Mouse (Mus musculus) kidney, adult 2 months (tissue): ENCODE results near the gene Apopt1. TPM values are rescaled to one million over a fixed set of nuclear protein-coding genes. Genes with fewer than 3 reads are reported as not detected.

Source experiments
- DNase-seq: peaks from one replicate; pipeline ENCODE4 v3.0.0; 2021
- H3K27ac ChIP-seq: fragments of 200-500 bp; 2 replicates; pipeline ENCODE4 v1.5.1; 2012; ENCODE audit warnings: low read depth, low read length, control low read depth, inconsistent platforms; ENCODE audit not compliant: insufficient read depth
- H3K27me3 ChIP-seq: fragments of 200-500 bp; replicated peaks from 2 replicates; pipeline ENCODE4 v1.6.1; 2012; ENCODE audit warnings: mild to moderate bottlenecking, moderate library complexity, low read length, inconsistent platforms; ENCODE audit not compliant: control insufficient read depth, insufficient read depth
- H3K36me3 ChIP-seq: fragments of 200-500 bp; 2 replicates; pipeline ENCODE4 v1.6.1; 2012; ENCODE audit warnings: mild to moderate bottlenecking, moderate library complexity, low read length, inconsistent platforms; ENCODE audit not compliant: control insufficient read depth, insufficient read depth
- H3K4me1 ChIP-seq: fragments of 200-500 bp; 2 replicates; pipeline ENCODE4 v1.6.1; 2011; ENCODE audit warnings: low read length; ENCODE audit not compliant: control insufficient read depth, insufficient read depth
- H3K4me3 ChIP-seq: fragments of 200-500 bp; 2 replicates; pipeline ENCODE4 v1.5.1; 2011; ENCODE audit warnings: mild to moderate bottlenecking, low read depth, low read length, control low read depth; ENCODE audit not compliant: insufficient read depth
- CTCF ChIP-seq: fragments of 200-500 bp; conservative IDR thresholded peaks from 2 replicates; pipeline ENCODE4 v1.5.1; 2011; ENCODE audit warnings: low read depth, mild to moderate bottlenecking, control low read depth, low read length, moderate library complexity, mixed read lengths; ENCODE audit not compliant: insufficient read depth, insufficient read length
- POLR2A ChIP-seq: fragments of 200-500 bp; IDR thresholded peaks from one replicate; pipeline ENCODE4 v1.6.1; 2011; ENCODE audit warnings: low read depth, low read length, control low read depth
- WGBS: fragments of 180-500 bp; shearing (Covaris S2); methylation state at CpG from one replicate; pipeline ENCODE4 v1.1.7; 2018; 5-methylcytosine and 5-hydroxymethylcytosine counted together
- polyA plus RNA-seq: library from polyadenylated mRNA; depleted of rRNA; stranded (reverse); fragments of >200 nt; gene quantifications from 2 replicates; pipeline ENCODE4 v1.2.3, GENCODE M21; 2012

Gene Apopt1
- polyA plus RNA-seq, 1 experiment = 68.4 TPM

DNA sequence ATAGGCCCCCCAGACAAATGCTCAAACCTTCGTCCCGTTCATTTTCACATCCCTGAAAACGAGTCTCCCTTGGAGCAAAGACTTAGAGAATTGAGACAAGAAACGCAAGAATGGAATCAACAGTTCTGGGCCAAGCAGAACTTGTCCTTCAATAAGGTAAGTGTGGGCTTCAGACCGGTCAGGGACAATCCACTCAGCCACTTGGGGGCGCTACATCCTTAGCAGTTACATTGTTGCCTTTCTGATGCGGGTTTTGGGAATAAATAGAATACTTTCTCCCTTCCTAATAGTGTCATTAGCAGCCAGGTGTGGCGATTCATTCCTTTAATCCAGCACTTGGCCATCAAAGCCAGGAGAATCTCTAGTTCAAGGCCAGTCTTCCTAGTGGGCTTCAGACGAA is 9.6 kb downstream of the Apopt1 start:
- DNase-seq = peak; percentile 24
- Histone ChIP-seq H3K36me3 (peaks cover 2% of the 10 kb centered on the region; the same call in 1 of the 2 replicates), H3K4me3 (no peak overlapping the region), H3K27me3 (no peaks in the 10 kb centered on the region), H3K4me1 (no peaks in the 10 kb centered on the region), H3K27ac (no peak overlapping the region)
- peak; percentile 67 for TF ChIP-seq CTCF
- TF ChIP-seq POLR2A = no peak
- WGBS = 78% methylated on average over 9 of the region's 9 CpGs

DNA sequence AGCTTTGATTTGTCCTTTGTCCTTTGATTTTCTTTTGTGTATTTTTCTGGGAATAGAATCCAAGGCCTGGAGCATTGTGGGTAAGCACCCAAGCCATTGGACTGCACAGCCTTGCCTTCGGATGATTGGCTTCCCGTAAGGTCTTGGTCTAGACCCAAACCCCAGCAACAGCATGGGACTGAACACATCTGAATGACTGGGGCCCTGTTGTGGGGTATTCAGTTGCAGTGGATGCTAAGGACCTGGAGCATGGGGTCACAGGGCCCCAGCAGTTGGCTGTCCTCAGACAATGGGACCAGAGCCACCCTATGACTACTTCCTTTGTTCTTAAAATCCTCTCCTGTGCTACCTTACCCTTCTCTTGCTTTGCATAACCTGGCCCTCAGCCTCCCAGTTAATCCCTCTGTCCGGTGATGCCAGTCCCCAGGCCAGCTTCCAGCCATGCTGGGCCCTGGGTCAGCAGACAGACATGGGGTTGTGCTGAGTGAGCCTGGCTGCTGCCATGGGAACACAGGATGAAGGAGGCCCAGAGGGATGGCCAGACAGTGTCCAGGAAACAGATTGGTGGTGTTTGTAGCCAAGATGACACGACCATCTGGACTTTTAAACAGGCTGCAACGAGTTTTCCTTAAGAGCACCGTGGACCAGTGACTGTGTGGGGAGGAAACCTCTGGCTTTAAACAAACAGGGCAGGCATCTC is 11.7 kb downstream of the Apopt1 start:
- H3K27ac ChIP-seq = no peak overlapping the region
- no peaks in the 10 kb centered on the region for H3K27me3 ChIP-seq
- no peaks in the 10 kb centered on the region for H3K4me1 ChIP-seq
- no peak for TF ChIP-seq POLR2A
- TF ChIP-seq CTCF = no peak
- DNase-seq = no peak
- H3K4me3 ChIP-seq = no peak overlapping the region
- 68% methylated on average over 6 of the region's 6 CpGs for WGBS
- peaks cover 2% of the 10 kb centered on the region; the same call in 1 of the 2 replicates for H3K36me3 ChIP-seq

- no peaks in the 10 kb centered on the region for H3K4me1 ChIP-seq
- H3K4me3 ChIP-seq = no peak overlapping the region
- no peak for DNase-seq
- H3K27ac ChIP-seq = peak overlapping the region; percentile 24; the same call in 1 of the 2 replicates
- no peaks in the 10 kb centered on the region for H3K27me3 ChIP-seq
- TF ChIP-seq POLR2A = no peak
- TF ChIP-seq CTCF = no peak
- 73% methylated on average over 12 of the region's 12 CpGs for WGBS
- H3K36me3 ChIP-seq = peaks cover 2% of the 10 kb centered on the region; the same call in 1 of the 2 replicates
Measured at GRCm38 (mm10) chr12:111725338-111726121, 12.5 kb downstream of the Apopt1 start.

- no peak for TF ChIP-seq CTCF
- no peak for TF ChIP-seq POLR2A
- Histone ChIP-seq H3K27me3 (no peaks in the 10 kb centered on the region), H3K4me3 (no peak overlapping the region), H3K27ac (peak overlapping the region; percentile 29; the same call in 1 of the 2 replicates), H3K4me1 (no peaks in the 10 kb centered on the region), H3K36me3 (peaks cover 2% of the 10 kb centered on the region; the same call in 1 of the 2 replicates)
- DNase-seq = peak; percentile 61
- WGBS = 51% methylated on average over 4 of the region's 4 CpGs
Measured at GRCm38 (mm10) chr12:111726122-111726463, 13.0 kb downstream of the Apopt1 start.

DNA sequence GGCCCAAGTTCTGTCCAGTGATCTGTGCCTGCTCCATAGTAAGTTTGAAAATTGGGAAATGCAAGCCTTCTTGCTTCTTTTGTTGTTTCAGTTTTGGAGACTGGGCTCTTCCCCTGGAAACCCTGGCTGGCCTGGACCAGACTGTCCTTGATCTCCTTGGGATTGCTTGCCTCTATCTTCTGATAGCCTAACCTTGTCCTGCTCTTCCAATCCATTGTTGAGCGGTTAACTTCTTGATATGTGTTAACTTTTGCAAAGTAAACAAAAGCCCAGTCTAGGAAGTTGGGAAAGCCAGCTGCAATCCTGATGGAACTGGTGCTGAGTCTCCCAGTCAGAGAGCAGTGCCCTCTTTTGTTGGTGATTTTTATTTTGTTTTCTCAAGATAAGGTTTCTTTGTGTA is 14.9 kb downstream of the Apopt1 start:
- 0 out of 2 replicates have a peak, but pooled peaks cover 2% of the 10 kb centered on the region for H3K4me1 ChIP-seq
- DNase-seq = no peak
- TF ChIP-seq CTCF = no peak
- TF ChIP-seq POLR2A = no peak
- no peak overlapping the region for H3K4me3 ChIP-seq
- peaks cover 2% of the 10 kb centered on the region; the same call in 1 of the 2 replicates for H3K36me3 ChIP-seq
- H3K27ac ChIP-seq = no peak overlapping the region
- WGBS = 89% methylated on average over 1 of the region's 1 CpGs
- H3K27me3 ChIP-seq = no peaks in the 10 kb centered on the region

DNA sequence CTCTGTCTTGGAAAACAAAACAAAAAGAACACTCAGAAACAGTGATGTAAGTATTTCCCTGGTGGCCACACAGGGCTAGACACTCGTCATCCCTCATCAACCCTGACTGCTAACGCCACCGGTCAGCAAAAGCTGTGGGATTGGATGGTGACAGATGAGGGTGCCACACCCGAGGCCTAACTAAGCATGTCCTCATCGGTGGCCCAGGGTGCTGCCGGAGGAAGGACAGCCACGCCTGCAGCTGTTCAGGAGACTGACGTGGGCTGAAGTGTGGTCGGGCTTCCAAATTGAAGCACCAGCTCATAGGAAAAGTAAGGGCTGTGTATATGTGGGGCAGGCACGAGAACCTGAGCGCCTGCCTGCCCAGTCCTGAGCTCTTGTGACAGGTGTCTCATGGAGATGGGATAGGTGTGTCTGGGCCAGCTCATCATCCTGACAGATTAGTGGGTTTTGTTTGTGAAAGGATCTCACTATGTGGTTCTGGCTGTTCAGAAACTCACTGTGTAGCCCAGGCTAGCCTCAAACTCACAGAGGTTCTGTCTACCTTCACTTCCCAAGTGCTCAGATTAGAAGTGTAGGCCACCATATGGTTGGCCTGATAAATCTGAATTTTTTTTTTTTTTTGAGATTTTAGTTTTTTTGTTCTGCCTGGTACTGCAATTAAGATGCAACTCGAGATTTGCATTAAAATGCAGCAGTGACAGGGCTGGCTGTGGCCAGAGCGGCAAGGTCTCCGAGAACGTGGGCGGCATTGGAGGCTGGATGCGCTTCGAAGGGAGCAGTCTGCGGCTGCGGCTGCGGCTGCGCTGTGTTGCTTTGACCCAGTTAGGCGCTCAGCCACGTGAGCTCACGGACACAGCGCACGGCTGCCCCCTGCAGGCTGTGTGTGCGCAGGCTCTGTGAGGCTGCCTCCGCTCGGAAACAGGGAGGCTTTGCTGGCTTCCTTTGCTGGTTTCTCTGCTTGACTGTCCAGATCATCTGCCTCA is 19.1 kb downstream of the Apopt1 start:
- peak; percentile 90 for DNase-seq
- Histone ChIP-seq H3K4me1 (0 out of 2 replicates have a peak, but pooled peaks cover 2% of the 10 kb centered on the region), H3K36me3 (no peaks in the 10 kb centered on the region), H3K27me3 (no peaks in the 10 kb centered on the region), H3K4me3 (no peak overlapping the region), H3K27ac (no peak overlapping the region)
- TF ChIP-seq CTCF (peak; percentile 97), POLR2A (no peak)
- WGBS = 32% methylated on average over 30 of the region's 30 CpGs
